Mouse (Mus musculus) retina, postnatal 1 day (tissue): ENCODE results near the gene Gucy2e.

Source experiments
- DNase-seq: peaks from one replicate; pipeline ENCODE4 v3.0.0-alpha.2; 2012

Gene Gucy2e

DNA sequence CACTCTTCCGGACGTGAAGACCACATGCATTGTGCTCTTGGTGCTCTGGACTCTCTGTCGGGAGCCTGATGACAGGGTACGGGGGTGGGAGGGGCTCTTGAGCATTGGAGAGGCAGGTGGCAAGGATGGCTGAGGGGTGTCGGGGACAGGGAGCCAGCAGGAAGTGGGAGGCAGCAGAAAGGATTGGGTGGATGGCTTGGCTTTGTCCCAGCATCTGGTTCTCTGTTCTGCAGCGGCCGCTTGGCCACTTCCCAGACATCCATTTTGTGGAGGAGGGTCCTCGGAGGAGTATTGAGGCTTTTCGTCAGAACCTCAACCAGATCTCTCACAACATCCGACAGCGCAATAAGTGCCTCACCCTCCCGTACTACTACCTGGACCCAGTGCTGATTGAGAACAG is 67.5 kb downstream of the Gucy2e start:
- DNase-seq, result no peak
